Mouse (Mus musculus) hindbrain, postnatal 0 days (tissue): ENCODE results near the gene Plagl1. TPM values are rescaled to one million over a fixed set of nuclear protein-coding genes. Genes with fewer than 3 reads are reported as not detected.

Experiments used
- ATAC-seq: fragments of 200-750 bp; cut with Nextera tagmentation; 2 replicates; pipeline ENCODE4 v1.8.0; 2017; ENCODE audit warnings: mild to moderate bottlenecking, moderate TSS enrichment, moderate library complexity
- DNase-seq: peaks from one replicate; pipeline ENCODE4 v3.0.0-alpha.2; 2015; ENCODE audit warnings: low spot score
- H3K27ac ChIP-seq: fragments of 300-500 bp; sonication (generic); 2 replicates; pipeline ENCODE4 v1.5.1; 2014; ENCODE audit warnings: mild to moderate bottlenecking
- H3K27me3 ChIP-seq: fragments of 300-500 bp; sonication (generic); 2 replicates; pipeline ENCODE4 v1.6.1; 2014; ENCODE audit warnings: low read length, mixed read lengths; ENCODE audit not compliant: insufficient read depth
- H3K36me3 ChIP-seq: fragments of 300-500 bp; sonication (generic); 2 replicates; pipeline ENCODE4 v1.6.1; 2014; ENCODE audit warnings: low read length, mixed read lengths; ENCODE audit not compliant: insufficient read depth
- H3K4me1 ChIP-seq: fragments of 300-500 bp; sonication (generic); 2 replicates; pipeline ENCODE4 v1.6.1; 2014; ENCODE audit warnings: antibody characterized with exemption, low read length, mixed read lengths; ENCODE audit not compliant: insufficient read depth
- H3K4me2 ChIP-seq: fragments of 300-500 bp; sonication (generic); 2 replicates; pipeline ENCODE4 v1.6.1; 2014; ENCODE audit warnings: low read depth, mild to moderate bottlenecking, low read length, moderate library complexity, mixed read lengths
- H3K4me3 ChIP-seq: fragments of 300-500 bp; sonication (generic); 2 replicates; pipeline ENCODE4 v1.5.1; 2014; ENCODE audit warnings: low read length
- H3K9ac ChIP-seq: fragments of 300-500 bp; sonication (generic); replicated peaks from 2 replicates; pipeline ENCODE4 v1.6.1; 2014; ENCODE audit warnings: mild to moderate bottlenecking, low read length, moderate library complexity, mixed read lengths
- H3K9me3 ChIP-seq: fragments of 300-500 bp; sonication (generic); 2 replicates; pipeline ENCODE4 v1.6.1; 2016; ENCODE audit warnings: low read length, mixed read lengths
- CTCF ChIP-seq: IDR thresholded peaks from 2 replicates; pipeline ENCODE4 v1.5.1; 2016; ENCODE audit warnings: antibody characterized with exemption, control low read depth, low read depth
- WGBS: fragments of 180-500 bp; shearing (Covaris S2); extraction: QIAGEN DNeasy Blood & Tissue Kit; methylation state at CpG from one replicate; pipeline ENCODE4 v1.1.7; 2014; 5-methylcytosine and 5-hydroxymethylcytosine counted together
- polyA plus RNA-seq: library from polyadenylated mRNA; unstranded; fragments of >200 nt; fragmentation: Nextera tagmentation; extraction: Ambion mirVana; gene quantifications from 2 replicates; pipeline ENCODE4 v1.2.1, GENCODE M21; 2015
- total RNA-seq: library from RNA; depleted of rRNA; stranded (reverse); fragments of >200 nt; gene quantifications from 2 replicates; pipeline ENCODE4 v1.2.3, GENCODE M21; 2014

Gene Plagl1
- total and polyA plus RNA-seq, 2 experiments from 2014 or later = 19.8 to 88.2 TPM

- WGBS = 79% methylated on average over 13 of the region's 13 CpGs
- peak; percentile 37 for DNase-seq
- Histone ChIP-seq H3K9me3 (no peaks in the 10 kb centered on the region), H3K4me2 (no peak overlapping the region), H3K9ac (no peak overlapping the region), H3K4me1 (no peaks in the 10 kb centered on the region), H3K4me3 (no peak overlapping the region), H3K27ac (no peak overlapping the region), H3K36me3 (no peaks in the 10 kb centered on the region), H3K27me3 (no peaks in the 10 kb centered on the region)
- peak; percentile 52 for TF ChIP-seq CTCF
- no peak for ATAC-seq
Observed at GRCm38 (mm10) chr10:13127335-13127734, 67.0 kb downstream of the Plagl1 start.

DNA sequence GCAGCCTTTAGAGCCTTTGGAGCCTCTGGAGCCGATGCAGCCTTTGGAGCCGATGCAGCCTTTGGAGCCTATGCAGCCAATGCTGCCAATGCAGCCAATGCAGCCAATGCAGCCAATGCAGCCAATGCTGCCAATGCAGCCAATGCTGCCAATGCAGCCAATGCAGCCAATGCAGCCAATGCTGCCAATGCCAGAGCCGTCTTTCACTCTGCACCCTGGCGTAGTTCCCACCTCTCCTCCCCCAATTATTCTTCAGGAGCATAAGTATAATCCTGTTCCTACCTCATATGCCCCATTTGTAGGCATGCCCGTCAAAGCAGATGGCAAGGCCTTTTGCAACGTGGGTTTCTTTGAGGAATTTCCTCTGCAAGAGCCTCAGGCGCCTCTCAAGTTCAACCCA is 67.6 kb downstream of the Plagl1 start:
- ATAC-seq (no peak), DNase-seq (no peak)
- no peak overlapping the region for H3K4me2 ChIP-seq
- H3K36me3 ChIP-seq = no peaks in the 10 kb centered on the region
- H3K4me1 ChIP-seq = no peaks in the 10 kb centered on the region
- 84% methylated on average over 7 of the region's 7 CpGs for WGBS
- no peak overlapping the region for H3K4me3 ChIP-seq
- H3K27me3 ChIP-seq = no peaks in the 10 kb centered on the region
- no peak overlapping the region for H3K9ac ChIP-seq
- H3K9me3 ChIP-seq = no peaks in the 10 kb centered on the region
- H3K27ac ChIP-seq = no peak overlapping the region
- TF ChIP-seq CTCF = no peak

DNA sequence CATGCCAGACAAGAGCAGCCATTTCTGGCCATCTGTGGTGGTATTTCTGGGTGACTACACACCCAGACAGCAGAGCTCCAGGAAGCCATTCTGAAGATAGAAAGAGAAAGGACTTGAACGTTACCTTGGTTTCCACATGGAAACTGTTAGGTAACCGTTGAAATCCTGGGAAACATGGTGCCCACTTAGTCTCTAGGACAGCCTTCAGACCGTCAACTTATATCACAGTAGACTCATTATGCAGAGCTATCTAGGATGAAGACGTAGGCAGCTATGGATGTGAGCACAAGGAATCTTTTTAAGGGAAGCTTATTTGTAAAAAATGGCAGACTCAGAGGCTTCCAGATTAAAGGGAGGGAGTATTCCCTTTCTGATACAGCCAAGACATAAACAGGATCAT is 73.5 kb downstream of the Plagl1 start:
- Histone ChIP-seq H3K36me3 (no peaks in the 10 kb centered on the region), H3K27ac (no peak overlapping the region), H3K4me2 (no peak overlapping the region), H3K27me3 (no peaks in the 10 kb centered on the region), H3K9me3 (no peaks in the 10 kb centered on the region), H3K9ac (no peak overlapping the region), H3K4me3 (no peak overlapping the region), H3K4me1 (no peaks in the 10 kb centered on the region)
- DNase-seq (no peak), ATAC-seq (no peak)
- 80% methylated on average over 4 of the region's 4 CpGs for WGBS
- TF ChIP-seq CTCF = no peak

GRCm38 (mm10) chr10:13135276-13135675 is 75.0 kb downstream of the Plagl1 start:
- WGBS = 95% methylated on average over 7 of the region's 7 CpGs
- no peak overlapping the region for H3K27ac ChIP-seq
- H3K27me3 ChIP-seq = no peaks in the 10 kb centered on the region
- no peaks in the 10 kb centered on the region for H3K4me1 ChIP-seq
- H3K9me3 ChIP-seq = no peaks in the 10 kb centered on the region
- DNase-seq = no peak
- no peak overlapping the region for H3K4me3 ChIP-seq
- H3K36me3 ChIP-seq = no peaks in the 10 kb centered on the region
- no peak for TF ChIP-seq CTCF
- no peak overlapping the region for H3K4me2 ChIP-seq
- no peak for ATAC-seq
- H3K9ac ChIP-seq = no peak overlapping the region

DNA sequence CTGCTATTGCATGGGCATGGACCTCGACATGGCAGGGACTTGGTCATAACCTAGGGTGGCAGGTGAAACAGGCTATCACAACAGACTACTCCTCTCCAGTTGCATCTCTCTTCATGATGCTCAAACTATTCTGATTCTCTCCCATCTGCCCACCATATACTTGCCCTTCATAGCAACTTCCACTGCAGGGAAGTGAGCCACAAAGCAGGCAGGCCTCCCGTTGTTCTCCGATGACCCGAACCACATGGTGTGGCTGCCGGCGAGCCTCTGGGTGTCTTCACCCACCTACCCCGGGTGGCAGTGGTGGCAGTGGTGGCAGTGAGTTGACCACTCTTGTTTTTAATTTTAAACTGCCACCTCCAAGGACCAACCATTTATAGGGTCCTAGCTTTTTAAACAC is 75.4 kb downstream of the Plagl1 start:
- Histone ChIP-seq H3K4me2 (no peak overlapping the region), H3K27me3 (no peaks in the 10 kb centered on the region), H3K27ac (no peak overlapping the region), H3K9ac (no peak overlapping the region), H3K4me3 (no peak overlapping the region), H3K36me3 (no peaks in the 10 kb centered on the region), H3K9me3 (no peaks in the 10 kb centered on the region), H3K4me1 (no peaks in the 10 kb centered on the region)
- no peak for TF ChIP-seq CTCF
- no peak for DNase-seq
- ATAC-seq = no peak
- 95% methylated on average over 7 of the region's 7 CpGs for WGBS

GRCm38 (mm10) chr10:13137906-13138305 is 77.6 kb downstream of the Plagl1 start:
- H3K9me3 ChIP-seq = no peaks in the 10 kb centered on the region
- no peak overlapping the region for H3K4me3 ChIP-seq
- H3K4me1 ChIP-seq = no peaks in the 10 kb centered on the region
- WGBS = 71% methylated on average over 6 of the region's 6 CpGs
- no peaks in the 10 kb centered on the region for H3K36me3 ChIP-seq
- no peak overlapping the region for H3K9ac ChIP-seq
- H3K4me2 ChIP-seq = no peak overlapping the region
- H3K27me3 ChIP-seq = no peaks in the 10 kb centered on the region
- H3K27ac ChIP-seq = no peak overlapping the region
- TF ChIP-seq CTCF = no peak
- DNase-seq = no peak
- ATAC-seq = no peak

- WGBS = 91% methylated on average over 2 of the region's 2 CpGs
- no peaks in the 10 kb centered on the region for H3K27me3 ChIP-seq
- TF ChIP-seq CTCF = no peak
- no peaks in the 10 kb centered on the region for H3K36me3 ChIP-seq
- DNase-seq = no peak
- no peaks in the 10 kb centered on the region for H3K9me3 ChIP-seq
- ATAC-seq = no peak
- H3K9ac ChIP-seq = no peak overlapping the region
- no peak overlapping the region for H3K4me3 ChIP-seq
- no peak overlapping the region for H3K27ac ChIP-seq
- no peaks in the 10 kb centered on the region for H3K4me1 ChIP-seq
- H3K4me2 ChIP-seq = no peak overlapping the region
Observed at GRCm38 (mm10) chr10:13140434-13140833, 80.1 kb downstream of the Plagl1 start.
